Mouse (Mus musculus): ENCODE measurements around the gene Parpbp.

GRCm38 (mm10) chr10:88067377-88067776, 79.4 kb downstream of the Parpbp start:
- TF ChIP-seq GATA1 (IDR thresholded peaks at IDR 0.05; ENCODE audit: low read length) (no peak), TAL1 (IDR thresholded peaks at IDR 0.05; ENCODE audit: low read length) (no peak)
